Mouse (Mus musculus) megakaryocyte-erythroid progenitor cell, adult 5-6 weeks (primary cell): ENCODE data around the gene Mff. TPM values are rescaled to one million over a fixed set of nuclear protein-coding genes. Genes with fewer than 3 reads are reported as not detected.

Experiments used
- ATAC-seq: replicated peaks from 2 replicates; pipeline ENCODE4 v1.8.0; 2016; ENCODE audit warnings: mild to moderate bottlenecking, inconsistent platforms; ENCODE audit not compliant: severe bottlenecking, poor library complexity, low FRiP score, low TSS enrichment
- total RNA-seq, 2 experiments: library from RNA; stranded (forward) in 1 of 2; stranded (reverse) in 1 of 2; fragments of 200-1000, 215-1000 nt in 1 of 2; fragments of >200 nt in 1 of 2; fragmentation: Nextera tagmentation in 1 of 2; gene quantifications; 2 replicates each; pipeline ENCODE4 v1.2.3; 2014 to 2017

Mff gene
- total RNA-seq (2014; fragmentation: Nextera tagmentation) (106 and 145 TPM in 2 replicates), total RNA-seq (2017) (77.1 and 95.3 TPM in 2 replicates)

- peak; percentile 91 for ATAC-seq
These were observed at the start of gene Mff for GRCm38 (mm10) chr1:82724339-82725025. Mff (plus strand) TSS chr1:82724890.

GRCm38 (mm10) chr1:82686328-82686727, 38.4 kb upstream of the Mff start:
- no peak for ATAC-seq

GRCm38 (mm10) chr1:82686866-82687265, 37.8 kb upstream of the Mff start:
- ATAC-seq = no peak

- no peak for ATAC-seq
These were observed 36.8 kb upstream of the Mff start for GRCm38 (mm10) chr1:82687931-82688330.

GRCm38 (mm10) chr1:82695915-82696314, 28.8 kb upstream of the Mff start:
- no peak for ATAC-seq

- no peak for ATAC-seq
These were observed 6.7 kb upstream of the Mff start for GRCm38 (mm10) chr1:82717816-82718512.

- peak; percentile 89 for ATAC-seq
These were observed 560 bp downstream of the Mff start for GRCm38 (mm10) chr1:82725026-82725874.

- peak; percentile 76 for ATAC-seq
These were observed 1.1 kb downstream of the Mff start for GRCm38 (mm10) chr1:82725875-82726185.

- ATAC-seq = 0 out of 2 replicates have a peak, but pooled peaks have one; percentile 36
These were observed 1.8 kb downstream of the Mff start for GRCm38 (mm10) chr1:82726482-82726881.

GRCm38 (mm10) chr1:82733357-82733756, 8.7 kb downstream of the Mff start:
- peak; percentile 59; the same call in 1 of the 2 replicates for ATAC-seq

GRCm38 (mm10) chr1:82738066-82738465, 13.4 kb downstream of the Mff start:
- no peak for ATAC-seq

- ATAC-seq = no peak
These were observed 16.8 kb downstream of the Mff start for GRCm38 (mm10) chr1:82741539-82741938.

- ATAC-seq = no peak
These were observed 19.3 kb downstream of the Mff start for GRCm38 (mm10) chr1:82743962-82744361.

GRCm38 (mm10) chr1:82746408-82746807, 21.7 kb downstream of the Mff start:
- ATAC-seq = no peak

GRCm38 (mm10) chr1:82747714-82748452, 23.2 kb downstream of the Mff start:
- peak; percentile 76 for ATAC-seq

GRCm38 (mm10) chr1:82759520-82759919, 34.8 kb downstream of the Mff start:
- peak; percentile 54; the same call in 1 of the 2 replicates for ATAC-seq

GRCm38 (mm10) chr1:82761454-82762169, 36.9 kb downstream of the Mff start:
- no peak for ATAC-seq

- no peak for ATAC-seq
These were observed 37.6 kb downstream of the Mff start for GRCm38 (mm10) chr1:82762274-82762673.

- no peak for ATAC-seq
These were observed 41.5 kb downstream of the Mff start for GRCm38 (mm10) chr1:82766227-82766626.
